Mouse (Mus musculus): ENCODE results near the gene Atp2b2.

GRCm38 (mm10) chr6:114044962-114045361 is 2.5 kb upstream of the Atp2b2 start:
- no peak for TF ChIP-seq EP300 (IDR thresholded peaks at IDR 0.05; ENCODE audit: low read depth)
- no peak for TF ChIP-seq CTCF (IDR thresholded peaks at IDR 0.05; ENCODE audit: low read depth)

All from liver, embryonic 14.5 days (tissue).